ENCODE assay signal across 7 mouse cellular contexts in genomic region chr15:81848301-81848700, GRCm38 (mm10). TPM values are rescaled to one million over a fixed set of nuclear protein-coding genes. Genes with fewer than 3 reads are reported as not detected.
DNase-seq lines count a peak whose midpoint lies in the region; ATAC-seq and TF ChIP-seq lines count a peak whose summit lies in the region.

No protein-coding gene starts in this region.

- no peak overlapping the region for H3K4me2 ChIP-seq in kidney, embryonic 16.5 days (replicated peaks; ENCODE audit: low read depth, low read length)

- H3K9ac ChIP-seq in kidney, embryonic 16.5 days (replicated peaks; ENCODE audit: low read length), result no peak overlapping the region
- H3K9ac ChIP-seq in ES-Bruce4 (ENCODE audit: low read depth, poor library complexity, severe bottlenecking), result no peak overlapping the region

- WGBS in kidney, embryonic 16.5 days, result 49% methylated on average over 7 of the region's 7 CpGs
- WGBS in bone marrow, adult 2 months, result 19% methylated on average over 7 of the region's 7 CpGs
- WGBS in lung, adult 2 months, result 17% methylated on average over 7 of the region's 7 CpGs

- no peak overlapping the region for H3K27ac ChIP-seq in kidney, embryonic 16.5 days (ENCODE audit: low read length)
- H3K27ac ChIP-seq in ES-Bruce4 (ENCODE audit: insufficient read depth, low read length), result no peak overlapping the region
- H3K27ac ChIP-seq in bone marrow, adult 2 months (ENCODE audit: control insufficient read depth, insufficient read depth, low read depth, low read length, poor library complexity), result no peak overlapping the region

- H3K36me3 ChIP-seq in kidney, embryonic 16.5 days (ENCODE audit: insufficient read depth, low read length), result peaks cover 41% of the 10 kb centered on the region
- peaks cover 7% of the 10 kb centered on the region; the same call in 1 of the 2 replicates for H3K36me3 ChIP-seq in ES-Bruce4 (ENCODE audit: control insufficient read depth, insufficient read depth, low read length, poor library complexity, severe bottlenecking)

- peak; percentile 52 for TF ChIP-seq CTCF in ES-Bruce4 (IDR thresholded peaks at IDR 0.05; ENCODE audit: low read depth, low read length)
- TF ChIP-seq CTCF in bone marrow, adult 2 months (IDR thresholded peaks at IDR 0.05; ENCODE audit: control insufficient read depth, insufficient read depth, low read length), result peak; percentile 72
- peak; percentile 64 for TF ChIP-seq CTCF in lung, adult 2 months (IDR thresholded peaks at IDR 0.05; ENCODE audit: insufficient read depth, low read length)

- no peak for TF ChIP-seq POLR2A in ES-Bruce4 (IDR thresholded peaks at IDR 0.05; ENCODE audit: insufficient read depth, low read length)
- TF ChIP-seq POLR2A in bone marrow, adult 2 months (IDR thresholded peaks at IDR 0.05; ENCODE audit: borderline replicate concordance, control insufficient read depth, low read depth, low read length), result no peak
- no peak for TF ChIP-seq POLR2A in lung, adult 2 months (IDR thresholded peaks at IDR 0.05; ENCODE audit: borderline replicate concordance, extremely low read depth, low read depth, low read length)

- H3K4me3 ChIP-seq in kidney, embryonic 16.5 days (ENCODE audit: low read length), result no peak overlapping the region
- no peak overlapping the region for H3K4me3 ChIP-seq in ES-Bruce4 (ENCODE audit: low read depth, low read length)
- no peak overlapping the region for H3K4me3 ChIP-seq in bone marrow, adult 2 months (replicated peaks; ENCODE audit: control insufficient read depth, low read depth, low read length)
- H3K4me3 ChIP-seq in lung, adult 2 months (replicated peaks; ENCODE audit: extremely low read depth, low read depth, low read length), result no peak overlapping the region

- no peak for ATAC-seq in kidney, embryonic 16.5 days (ENCODE audit: low FRiP score, low TSS enrichment)
- peak; percentile 51 for ATAC-seq in granulocyte monocyte progenitor cell, adult 5-6 weeks (replicated peaks; ENCODE audit: poor library complexity, severe bottlenecking)

- no peaks in the 10 kb centered on the region for H3K27me3 ChIP-seq in kidney, embryonic 16.5 days (ENCODE audit: insufficient read depth, low read length)
- H3K27me3 ChIP-seq in ES-Bruce4 (ENCODE audit: control insufficient read depth, insufficient read depth, low read length, poor library complexity, severe bottlenecking), result no peaks in the 10 kb centered on the region

- H3K4me1 ChIP-seq in kidney, embryonic 16.5 days (ENCODE audit: insufficient read depth, low read length), result peaks cover 11% of the 10 kb centered on the region; the same call in 1 of the 2 replicates
- H3K4me1 ChIP-seq in ES-Bruce4 (ENCODE audit: control insufficient read depth, insufficient read depth, low read length), result peaks cover 7% of the 10 kb centered on the region
- no peaks in the 10 kb centered on the region for H3K4me1 ChIP-seq in bone marrow, adult 2 months (ENCODE audit: control insufficient read depth, insufficient read depth, low read length)
- no peaks in the 10 kb centered on the region; the same call in 1 of the 2 replicates for H3K4me1 ChIP-seq in lung, adult 2 months (ENCODE audit: control insufficient read depth, insufficient read depth, low read length)

- TF ChIP-seq EP300 in ES-Bruce4 (IDR thresholded peaks at IDR 0.05; ENCODE audit: insufficient read depth, low read depth, low read length), result no peak

- no peaks in the 10 kb centered on the region for H3K9me3 ChIP-seq in kidney, embryonic 16.5 days (ENCODE audit: low read length)
- no peaks in the 10 kb centered on the region for H3K9me3 ChIP-seq in ES-Bruce4 (replicated peaks; ENCODE audit: control insufficient read depth, insufficient read depth, low read length, poor library complexity, severe bottlenecking)

- DNase-seq in kidney, adult 18-20 months, result peak; percentile 69
- DNase-seq in lung, adult 2 months, result no peak
- DNase-seq in spleen, postnatal 36 days (ENCODE audit: low spot score in 2 of 2), result peak; percentile 54 to 67

RNA-seq across cellular contexts. Expression of gene Tob2, which starts 10.3 kb away (rescaled TPM):
- 29.6 and 32.6 TPM in 2 replicates for polyA plus RNA-seq in kidney, embryonic 16.5 days (2015; fragmentation: Nextera tagmentation; extraction: Ambion mirVana)
- polyA plus RNA-seq in ES-Bruce4 (2011; ENCODE audit: insufficient read depth, insufficient read length, low read depth, missing spikeins), result 10.7 and 12.7 TPM in 2 replicates
- 6.6 and 9.2 TPM in 2 replicates for polyA plus RNA-seq in bone marrow, adult 2 months (2011; ENCODE audit: insufficient read depth, insufficient read length, low replicate concordance, missing spikeins)
- 35.0 and 39.6 TPM in 2 replicates for total RNA-seq in granulocyte monocyte progenitor cell, adult 5-6 weeks (2014; fragmentation: Nextera tagmentation)
- 14.7 and 19.3 TPM in 2 replicates for total RNA-seq in granulocyte monocyte progenitor cell, adult 5-6 weeks (2017)
- 35.8 and 39.0 TPM in 2 replicates for polyA plus RNA-seq in lung, adult 2 months (2012; rRNA removed)

RNA-seq across cellular contexts. Expression of gene Phf5a, which starts 23.4 kb away (rescaled TPM):
- 167 and 172 TPM in 2 replicates for polyA plus RNA-seq in kidney, embryonic 16.5 days (2015; fragmentation: Nextera tagmentation; extraction: Ambion mirVana)
- 150 and 172 TPM in 2 replicates for polyA plus RNA-seq in ES-Bruce4 (2011; ENCODE audit: insufficient read depth, insufficient read length, low read depth, missing spikeins)
- 74.5 and 96.7 TPM in 2 replicates for polyA plus RNA-seq in bone marrow, adult 2 months (2011; ENCODE audit: insufficient read depth, insufficient read length, low replicate concordance, missing spikeins)
- total RNA-seq in granulocyte monocyte progenitor cell, adult 5-6 weeks (2014; fragmentation: Nextera tagmentation), result 101 and 107 TPM in 2 replicates
- total RNA-seq in granulocyte monocyte progenitor cell, adult 5-6 weeks (2017), result 79.2 and 148 TPM in 2 replicates
- 23.6 and 34.4 TPM in 2 replicates for polyA plus RNA-seq in lung, adult 2 months (2012; rRNA removed)

RNA-seq across cellular contexts. Expression of gene Aco2, which starts 23.8 kb away (rescaled TPM):
- polyA plus RNA-seq in kidney, embryonic 16.5 days (2015; fragmentation: Nextera tagmentation; extraction: Ambion mirVana), result 281 and 293 TPM in 2 replicates
- 174 and 181 TPM in 2 replicates for polyA plus RNA-seq in ES-Bruce4 (2011; ENCODE audit: insufficient read depth, insufficient read length, low read depth, missing spikeins)
- polyA plus RNA-seq in bone marrow, adult 2 months (2011; ENCODE audit: insufficient read depth, insufficient read length, low replicate concordance, missing spikeins), result 41.0 and 71.1 TPM in 2 replicates
- total RNA-seq in granulocyte monocyte progenitor cell, adult 5-6 weeks (2014; fragmentation: Nextera tagmentation), result 123 and 126 TPM in 2 replicates
- total RNA-seq in granulocyte monocyte progenitor cell, adult 5-6 weeks (2017), result 156 and 180 TPM in 2 replicates
- polyA plus RNA-seq in lung, adult 2 months (2012; rRNA removed), result 147 and 242 TPM in 2 replicates

RNA-seq across cellular contexts. Expression of gene Tef, which starts 46.1 kb away (rescaled TPM):
- polyA plus RNA-seq in kidney, embryonic 16.5 days (2015; fragmentation: Nextera tagmentation; extraction: Ambion mirVana), result 25.7 and 28.9 TPM in 2 replicates
- 33.9 and 36.0 TPM in 2 replicates for polyA plus RNA-seq in ES-Bruce4 (2011; ENCODE audit: insufficient read depth, insufficient read length, low read depth, missing spikeins)
- 6.4 and 16.2 TPM in 2 replicates for polyA plus RNA-seq in bone marrow, adult 2 months (2011; ENCODE audit: insufficient read depth, insufficient read length, low replicate concordance, missing spikeins)
- total RNA-seq in granulocyte monocyte progenitor cell, adult 5-6 weeks (2014; fragmentation: Nextera tagmentation), result 6.6 and 9.4 TPM in 2 replicates
- 6.9 and 10.1 TPM in 2 replicates for total RNA-seq in granulocyte monocyte progenitor cell, adult 5-6 weeks (2017)
- polyA plus RNA-seq in lung, adult 2 months (2012; rRNA removed), result 95.4 and 99.7 TPM in 2 replicates
